Mouse (Mus musculus) liver, adult 2 months (tissue): ENCODE results near the gene Plxnd1. TPM values are rescaled to one million over a fixed set of nuclear protein-coding genes. Genes with fewer than 3 reads are reported as not detected.

ENCODE experiments used
- DNase-seq: peaks from one replicate; pipeline ENCODE4 v3.0.0-alpha.2; 2011; ENCODE audit warnings: low read depth, low spot score; ENCODE audit errors: extremely low read depth
- H3K27ac ChIP-seq: fragments of 200-500 bp; replicated peaks from 2 replicates; pipeline ENCODE4 v1.5.1; 2012; ENCODE audit warnings: low read depth, mild to moderate bottlenecking, control low read depth, inconsistent platforms, low read length; ENCODE audit not compliant: insufficient read depth
- H3K27me3 ChIP-seq: fragments of 200-500 bp; 2 replicates; pipeline ENCODE4 v1.6.1; 2012; ENCODE audit warnings: mild to moderate bottlenecking, moderate library complexity, low read length, inconsistent platforms; ENCODE audit not compliant: control insufficient read depth, insufficient read depth
- H3K36me3 ChIP-seq: fragments of 200-500 bp; 2 replicates; pipeline ENCODE4 v1.6.1; 2012; ENCODE audit warnings: low read length, inconsistent platforms; ENCODE audit not compliant: control insufficient read depth, insufficient read depth
- H3K4me1 ChIP-seq: fragments of 200-500 bp; 2 replicates; pipeline ENCODE4 v1.6.1; 2011; ENCODE audit warnings: low read length; ENCODE audit not compliant: control insufficient read depth, insufficient read depth
- H3K4me3 ChIP-seq: fragments of 200-500 bp; 2 replicates; pipeline ENCODE4 v1.5.1; 2011; ENCODE audit warnings: low read depth, mild to moderate bottlenecking, control low read depth, low read length, moderate library complexity; ENCODE audit not compliant: insufficient read depth
- H3K79me2 ChIP-seq: fragments of 200-500 bp; 2 replicates; pipeline ENCODE4 v1.6.1; 2012; ENCODE audit warnings: inconsistent platforms, mild to moderate bottlenecking, low read length, moderate library complexity; ENCODE audit not compliant: control insufficient read depth, insufficient read depth
- H3K9ac ChIP-seq: fragments of 200-500 bp; 2 replicates; pipeline ENCODE4 v1.6.1; 2012; ENCODE audit warnings: low read depth, mild to moderate bottlenecking, control low read depth, inconsistent platforms, low read length
- CTCF ChIP-seq: fragments of 200-500 bp; IDR thresholded peaks from 2 replicates; pipeline ENCODE4 v1.5.1; 2011; ENCODE audit warnings: low read depth, low read length, control low read depth
- POLR2A ChIP-seq: fragments of 200-500 bp; IDR thresholded peaks from 2 replicates; pipeline ENCODE4 v1.6.1; 2011; ENCODE audit warnings: low read length, control low read depth; ENCODE audit not compliant: insufficient read depth; ENCODE audit errors: extremely low read depth
- WGBS: fragments of 180-500 bp; shearing (Covaris S2); methylation state at CpG from one replicate; pipeline ENCODE4 v1.1.7; 2018; 5-methylcytosine and 5-hydroxymethylcytosine counted together
- polyA plus RNA-seq: library from polyadenylated mRNA; depleted of rRNA; stranded (reverse); fragments of >200 nt; gene quantifications from 2 replicates; pipeline ENCODE4 v1.2.3, GENCODE M21; 2012
- total RNA-seq: library from RNA; depleted of rRNA; stranded (reverse); fragments of >200 nt; gene quantifications from 2 replicates; pipeline ENCODE4 v1.2.3, GENCODE M21; 2014

Gene Plxnd1
- total and polyA plus RNA-seq, 2 experiments = 12.4 to 18.4 TPM

- no peak overlapping the region for H3K9ac ChIP-seq
- TF ChIP-seq CTCF = no peak
- TF ChIP-seq POLR2A = no peak
- no peak overlapping the region for H3K4me3 ChIP-seq
- H3K36me3 ChIP-seq = no peaks in the 10 kb centered on the region
- no peak overlapping the region for H3K27ac ChIP-seq
- WGBS = 76% methylated on average over 2 of the region's 2 CpGs
- peaks cover 4% of the 10 kb centered on the region; the same call in 1 of the 2 replicates for H3K4me1 ChIP-seq
- H3K79me2 ChIP-seq = no peaks in the 10 kb centered on the region
- no peaks in the 10 kb centered on the region for H3K27me3 ChIP-seq
- no peak for DNase-seq
These were observed 56.8 kb downstream of the Plxnd1 start for GRCm38 (mm10) chr6:115938011-115938410.

- Histone ChIP-seq H3K36me3 (no peaks in the 10 kb centered on the region), H3K27me3 (no peaks in the 10 kb centered on the region), H3K9ac (no peak overlapping the region), H3K4me1 (peaks cover under 1% of the 10 kb centered on the region; the same call in 1 of the 2 replicates), H3K27ac (no peak overlapping the region), H3K79me2 (no peaks in the 10 kb centered on the region), H3K4me3 (no peak overlapping the region)
- no peak for DNase-seq
- 90% methylated on average over 8 of the region's 8 CpGs for WGBS
- TF ChIP-seq POLR2A (no peak), CTCF (no peak)
These were observed 59.3 kb downstream of the Plxnd1 start for GRCm38 (mm10) chr6:115935544-115935943.

- no peak overlapping the region for H3K9ac ChIP-seq
- DNase-seq = no peak
- 86% methylated on average over 3 of the region's 3 CpGs for WGBS
These were observed 62.4 kb downstream of the Plxnd1 start for GRCm38 (mm10) chr6:115932391-115932790.

GRCm38 (mm10) chr6:115931639-115932038, 63.2 kb downstream of the Plxnd1 start, which contains the start of gene Rho:
Gene Rho, plus strand, starts transcription at chr6:115931748.
- H3K36me3 ChIP-seq = no peaks in the 10 kb centered on the region
- DNase-seq = no peak
- TF ChIP-seq POLR2A (no peak), CTCF (no peak)
- 89% methylated on average over 14 of the region's 14 CpGs for WGBS
- no peak within 1 kb of the TSS for H3K27ac ChIP-seq
- no peaks in the 10 kb centered on the region for H3K79me2 ChIP-seq
- no peaks in the 10 kb centered on the region for H3K27me3 ChIP-seq
- H3K4me3 ChIP-seq = no peak within 1 kb of the TSS
- H3K9ac ChIP-seq = no peak within 1 kb of the TSS
- no peaks in the 10 kb centered on the region for H3K4me1 ChIP-seq

More at GRCm38 (mm10) chr6:115932391-115932790, 62.4 kb downstream of the Plxnd1 start:
- H3K36me3 ChIP-seq = no peaks in the 10 kb centered on the region
- no peaks in the 10 kb centered on the region for H3K79me2 ChIP-seq
- H3K27me3 ChIP-seq = no peaks in the 10 kb centered on the region
- no peaks in the 10 kb centered on the region for H3K4me1 ChIP-seq
- H3K27ac ChIP-seq = no peak overlapping the region
- TF ChIP-seq CTCF (no peak), POLR2A (no peak)
- no peak overlapping the region for H3K4me3 ChIP-seq

- TF ChIP-seq CTCF = no peak
- no peak for TF ChIP-seq POLR2A
- no peak overlapping the region for H3K27ac ChIP-seq
- no peak for DNase-seq
- no peaks in the 10 kb centered on the region for H3K79me2 ChIP-seq
- H3K4me3 ChIP-seq = no peak overlapping the region
- no peaks in the 10 kb centered on the region for H3K36me3 ChIP-seq
- 52% methylated on average over 5 of the region's 5 CpGs for WGBS
- H3K27me3 ChIP-seq = no peaks in the 10 kb centered on the region
- no peak overlapping the region for H3K9ac ChIP-seq
- H3K4me1 ChIP-seq = no peaks in the 10 kb centered on the region
These were observed 64.8 kb downstream of the Plxnd1 start for GRCm38 (mm10) chr6:115930018-115930417.
